Mouse (Mus musculus) liver, embryonic 14.5 days (tissue): ENCODE results near the gene Mthfd1l. TPM values are rescaled to one million over a fixed set of nuclear protein-coding genes. Genes with fewer than 3 reads are reported as not detected.
"Not testable (repeated sequence)": the region's sequence is repeated elsewhere in the genome, so short reads cannot be mapped to it uniquely, and the experiment has no call there.

ENCODE experiments used
- ATAC-seq: fragments of 200-750 bp; cut with Nextera tagmentation; 2 replicates; pipeline ENCODE4 v1.8.0; 2017; ENCODE audit warnings: moderate number of reproducible peaks, mild to moderate bottlenecking, moderate library complexity; ENCODE audit not compliant: insufficient read depth
- DNase-seq, 3 experiments: peaks; one replicate each; pipeline ENCODE4 v3.0.0-alpha.2; 2012 to 2013; ENCODE audit warnings: low read depth in 3 of 3, low spot score in 3 of 3
- H3K27ac ChIP-seq: fragments of 300-500 bp; sonication (generic); 2 replicates; pipeline ENCODE4 v1.5.1; 2014; ENCODE audit warnings: moderate library complexity, mild to moderate bottlenecking, control low read depth, inconsistent platforms
- H3K27me3 ChIP-seq: fragments of 300-500 bp; sonication (generic); 2 replicates; pipeline ENCODE4 v1.6.1; 2014; ENCODE audit warnings: mild to moderate bottlenecking, low read length, moderate library complexity; ENCODE audit not compliant: control insufficient read depth, insufficient read depth
- H3K36me3 ChIP-seq: fragments of 300-500 bp; sonication (generic); replicated peaks from 2 replicates; pipeline ENCODE4 v1.6.1; 2014; ENCODE audit warnings: low read depth; ENCODE audit not compliant: control insufficient read depth, insufficient read depth
- H3K4me1 ChIP-seq, 2 experiments: fragments of 200-500 bp in 1 of 2; fragments of 300-500 bp in 1 of 2; sonication (generic) in 1 of 2; replicated peaks; 2 replicates each; pipeline ENCODE4 v1.6.1; 2012 to 2014; ENCODE audit warnings: antibody characterized with exemption in 1 of 2, inconsistent platforms in 1 of 2, low read length in 1 of 2; ENCODE audit not compliant: control insufficient read depth in 2 of 2, insufficient read depth in 2 of 2
- H3K4me2 ChIP-seq: fragments of 300-500 bp; sonication (generic); 2 replicates; pipeline ENCODE4 v1.6.1; 2014; ENCODE audit warnings: low read depth, mild to moderate bottlenecking, control low read depth, moderate library complexity
- H3K4me3 ChIP-seq, 2 experiments: fragments of 200-500 bp in 1 of 2; fragments of 300-500 bp in 1 of 2; sonication (generic) in 1 of 2; 2 replicates each; pipeline ENCODE4 v1.5.1; 2012 to 2014; ENCODE audit warnings: low read depth in 2 of 2, low read length in 2 of 2, mild to moderate bottlenecking in 2 of 2, control low read depth in 1 of 2, inconsistent platforms in 1 of 2, moderate library complexity in 1 of 2; ENCODE audit not compliant: insufficient read depth in 1 of 2
- H3K9ac ChIP-seq: fragments of 300-500 bp; sonication (generic); replicated peaks from 2 replicates; pipeline ENCODE4 v1.6.1; 2014; ENCODE audit warnings: mild to moderate bottlenecking, control low read depth, moderate library complexity
- H3K9me3 ChIP-seq: fragments of 300-500 bp; sonication (generic); 2 replicates; pipeline ENCODE4 v1.6.1; 2016; ENCODE audit warnings: low read length, mixed read lengths; ENCODE audit not compliant: control insufficient read depth
- CTCF ChIP-seq: IDR thresholded peaks from 2 replicates; pipeline ENCODE4 v1.5.1; 2016; ENCODE audit warnings: antibody characterized with exemption, low read depth, control low read depth
- EP300 ChIP-seq: IDR thresholded peaks from 2 replicates; pipeline ENCODE4 v1.6.1; 2016; ENCODE audit warnings: antibody characterized with exemption, low read depth
- WGBS: fragments of 180-500 bp; shearing (Covaris S2); extraction: QIAGEN DNeasy Blood & Tissue Kit; methylation state at CpG from one replicate; pipeline ENCODE4 v1.1.7; 2014; ENCODE audit not compliant: insufficient replicate concordance; 5-methylcytosine and 5-hydroxymethylcytosine counted together
- polyA plus RNA-seq, 2 experiments: library from polyadenylated mRNA; depleted of rRNA in 1 of 2; stranded (reverse) in 1 of 2; unstranded in 1 of 2; fragments of >200 nt; fragmentation: Nextera tagmentation in 1 of 2; extraction: Ambion mirVana in 1 of 2; gene quantifications; 2 replicates each; pipeline versions ENCODE4 v1.2.1 to v1.2.3; 2012 to 2014

The Mthfd1l gene
- polyA plus RNA-seq, 2 experiments, result 18.5 to 19.2 TPM

GRCm38 (mm10) chr10:4199926-4200325 is 227.0 kb downstream of the Mthfd1l start:
- Histone ChIP-seq H3K4me1 (no peaks in the 10 kb centered on the region), H3K9me3 (no peaks in the 10 kb centered on the region), H3K4me3 (no peak overlapping the region), H3K4me2 (no peak overlapping the region), H3K27ac (no peak overlapping the region), H3K9ac (no peak overlapping the region), H3K36me3 (no peaks in the 10 kb centered on the region), H3K27me3 (no peaks in the 10 kb centered on the region)
- no peak for ATAC-seq
- no peak for DNase-seq
- TF ChIP-seq CTCF (no peak), EP300 (no peak)
- whole genome bisulfite sequencing, result 58% methylated on average over 6 of the region's 6 CpGs

GRCm38 (mm10) chr10:4200546-4201104 is 227.7 kb downstream of the Mthfd1l start:
- 50% methylated on average over 5 of the region's 5 CpGs for WGBS
- Histone ChIP-seq H3K4me1 (no peaks in the 10 kb centered on the region), H3K27ac (no peak overlapping the region), H3K4me2 (no peak overlapping the region), H3K36me3 (no peaks in the 10 kb centered on the region), H3K9me3 (no peaks in the 10 kb centered on the region), H3K9ac (no peak overlapping the region), H3K4me3 (no peak overlapping the region), H3K27me3 (no peaks in the 10 kb centered on the region)
- TF ChIP-seq EP300, result no peak
- no peak for TF ChIP-seq CTCF
- DNase-seq (no peak), ATAC-seq (no peak)

DNA sequence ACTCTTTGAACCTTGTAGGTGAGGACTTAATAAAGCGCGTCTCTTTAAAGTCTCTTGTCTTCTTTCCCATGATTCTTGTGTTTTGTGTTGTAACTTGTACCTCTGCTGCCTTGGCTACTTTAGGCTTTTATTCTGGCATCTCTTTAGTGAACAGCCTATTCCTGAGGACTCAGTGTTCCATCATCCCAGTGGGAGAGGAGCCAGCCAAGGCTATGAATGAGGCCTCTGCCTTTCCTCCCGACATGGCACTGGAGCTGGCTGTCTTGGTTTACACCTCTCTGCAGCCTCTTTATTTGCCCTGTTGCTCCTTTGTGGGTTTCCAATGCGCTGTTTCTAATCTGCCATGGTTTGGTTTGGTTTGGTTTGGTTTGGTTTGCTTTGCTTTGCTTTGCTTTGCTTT is 228.2 kb downstream of the Mthfd1l start:
- Histone ChIP-seq H3K9ac (no peak overlapping the region), H3K4me3 (no peak overlapping the region), H3K4me2 (no peak overlapping the region), H3K27ac (no peak overlapping the region), H3K27me3 (no peaks in the 10 kb centered on the region), H3K9me3 (no peaks in the 10 kb centered on the region), H3K36me3 (no peaks in the 10 kb centered on the region), H3K4me1 (no peaks in the 10 kb centered on the region)
- TF ChIP-seq EP300 (no peak), CTCF (no peak)
- no peak for ATAC-seq
- no peak for DNase-seq
- WGBS, result 81% methylated on average over 4 of the region's 4 CpGs

GRCm38 (mm10) chr10:4203651-4204050 is 230.7 kb downstream of the Mthfd1l start:
- H3K9ac ChIP-seq, H3K4me1 ChIP-seq, H3K4me2 ChIP-seq, H3K4me3 ChIP-seq, H3K27me3 ChIP-seq, H3K27ac ChIP-seq, DNase-seq, H3K9me3 ChIP-seq, H3K36me3 ChIP-seq, ATAC-seq: not testable (repeated sequence)
- WGBS, result 19% methylated on average over 5 of the region's 6 CpGs

DNA sequence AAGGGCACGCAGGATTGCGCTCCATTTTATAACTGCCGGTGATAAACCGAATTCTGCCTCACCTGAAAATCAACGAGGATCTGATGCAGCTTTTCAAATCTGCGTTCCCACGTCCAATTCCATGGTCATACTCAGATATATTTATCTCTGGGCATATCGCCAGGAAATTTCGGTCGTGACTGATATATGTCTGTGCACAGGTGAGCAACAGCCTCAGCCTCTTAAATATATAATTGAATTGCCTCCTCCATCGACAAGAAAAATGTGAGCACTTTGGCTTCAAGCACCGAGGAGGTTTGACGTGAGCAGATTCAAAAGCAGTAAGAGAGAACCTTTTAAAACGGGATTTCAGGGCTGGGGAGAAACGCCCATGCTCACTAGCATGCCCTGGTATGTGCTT is 236.1 kb downstream of the Mthfd1l start:
- Histone ChIP-seq H3K27ac (no peak overlapping the region), H3K4me2 (no peak overlapping the region), H3K9me3 (no peaks in the 10 kb centered on the region), H3K4me3 (no peak overlapping the region), H3K27me3 (no peaks in the 10 kb centered on the region), H3K36me3 (no peaks in the 10 kb centered on the region), H3K4me1 (no peaks in the 10 kb centered on the region), H3K9ac (no peak overlapping the region)
- no peak for TF ChIP-seq EP300
- ATAC-seq, result no peak
- 74% methylated on average over 15 of the region's 15 CpGs for WGBS
- no peak for DNase-seq
